Mouse (Mus musculus) kidney, postnatal 0 days (tissue): ENCODE measurements around the gene Myo1f. TPM values are rescaled to one million over a fixed set of nuclear protein-coding genes. Genes with fewer than 3 reads are reported as not detected.

Experiments
- ATAC-seq: fragments of 200-750 bp; cut with Nextera tagmentation; replicated peaks from 2 replicates; pipeline ENCODE4 v1.8.0; 2017; ENCODE audit warnings: low read depth, moderate number of reproducible peaks, moderate TSS enrichment, moderate library complexity; ENCODE audit not compliant: low FRiP score
- DNase-seq: peaks from one replicate; pipeline ENCODE4 v3.0.0-alpha.2; 2016; ENCODE audit warnings: low spot score
- H3K27ac ChIP-seq: fragments of 300-500 bp; sonication (generic); 2 replicates; pipeline ENCODE4 v1.5.1; 2014; ENCODE audit warnings: mild to moderate bottlenecking
- H3K27me3 ChIP-seq: fragments of 300-500 bp; sonication (generic); 2 replicates; pipeline ENCODE4 v1.6.1; 2014; ENCODE audit warnings: low read length, mixed read lengths; ENCODE audit not compliant: insufficient read depth
- H3K36me3 ChIP-seq: fragments of 300-500 bp; sonication (generic); 2 replicates; pipeline ENCODE4 v1.6.1; 2014; ENCODE audit warnings: low read length, mixed read lengths; ENCODE audit not compliant: insufficient read depth
- H3K4me1 ChIP-seq: fragments of 300-500 bp; sonication (generic); replicated peaks from 2 replicates; pipeline ENCODE4 v1.6.1; 2014; ENCODE audit warnings: antibody characterized with exemption, low read length, mixed read lengths; ENCODE audit not compliant: insufficient read depth
- H3K4me2 ChIP-seq: fragments of 300-500 bp; sonication (generic); 2 replicates; pipeline ENCODE4 v1.6.1; 2014; ENCODE audit warnings: mild to moderate bottlenecking, low read length, moderate library complexity, mixed read lengths
- H3K4me3 ChIP-seq: fragments of 300-500 bp; sonication (generic); replicated peaks from 2 replicates; pipeline ENCODE4 v1.5.1; 2014; ENCODE audit warnings: low read depth, low read length
- H3K9ac ChIP-seq: fragments of 300-500 bp; sonication (generic); 2 replicates; pipeline ENCODE4 v1.6.1; 2014; ENCODE audit warnings: low read depth, low read length
- H3K9me3 ChIP-seq: fragments of 300-500 bp; sonication (generic); replicated peaks from 2 replicates; pipeline ENCODE4 v1.6.1; 2016; ENCODE audit warnings: low read length, inconsistent platforms, mixed read lengths
- CTCF ChIP-seq: IDR thresholded peaks from 2 replicates; pipeline ENCODE4 v1.5.1; 2016; ENCODE audit warnings: antibody characterized with exemption, low read depth, mild to moderate bottlenecking, moderate library complexity
- WGBS: fragments of 180-500 bp; shearing (Covaris S2); extraction: QIAGEN DNeasy Blood & Tissue Kit; methylation state at CpG from one replicate; pipeline ENCODE4 v1.1.7; 2014; 5-methylcytosine and 5-hydroxymethylcytosine counted together
- polyA plus RNA-seq: library from polyadenylated mRNA; unstranded; fragments of >200 nt; fragmentation: Nextera tagmentation; extraction: Ambion mirVana; gene quantifications from 2 replicates; pipeline ENCODE4 v1.2.1, GENCODE M21; 2015

The Myo1f gene
- polyA plus RNA-seq, 1 experiment from 2014 or later = 1.5 TPM

DNA sequence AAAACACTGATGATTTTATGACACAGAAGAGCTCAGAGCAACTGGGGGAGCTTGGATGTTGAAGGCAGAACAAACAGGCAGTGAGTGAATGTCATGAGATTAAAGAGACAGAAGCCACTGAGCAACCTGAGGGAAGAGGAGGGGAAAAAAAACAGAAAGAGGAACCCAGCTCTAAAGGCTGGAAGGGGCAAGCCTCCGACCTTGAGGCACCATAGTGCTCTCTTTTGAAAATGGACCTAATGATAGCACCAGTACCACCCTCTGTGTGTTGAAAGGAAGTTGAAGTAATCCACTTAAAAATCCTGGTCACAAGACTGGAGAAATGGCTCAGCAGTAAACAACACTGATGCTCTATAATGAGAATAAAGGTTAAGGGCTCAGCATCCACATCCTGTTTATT is 9.1 kb downstream of the Myo1f start:
- DNase-seq (no peak), ATAC-seq (no peak)
- H3K9ac ChIP-seq = no peak overlapping the region
- no peak for TF ChIP-seq CTCF
- no peak overlapping the region for H3K27ac ChIP-seq
- H3K4me3 ChIP-seq = no peak overlapping the region
- H3K4me2 ChIP-seq = no peak overlapping the region
- H3K36me3 ChIP-seq = no peaks in the 10 kb centered on the region
- no peaks in the 10 kb centered on the region for H3K27me3 ChIP-seq
- H3K9me3 ChIP-seq = no peaks in the 10 kb centered on the region
- WGBS = 44% methylated on average over 1 of the region's 1 CpGs
- no peaks in the 10 kb centered on the region for H3K4me1 ChIP-seq

GRCm38 (mm10) chr17:33566182-33566581 is 10.7 kb downstream of the Myo1f start:
- 51% methylated on average over 2 of the region's 2 CpGs for WGBS
- no peaks in the 10 kb centered on the region for H3K4me1 ChIP-seq
- no peak for TF ChIP-seq CTCF
- ATAC-seq (no peak), DNase-seq (no peak)
- no peak overlapping the region for H3K27ac ChIP-seq
- H3K4me2 ChIP-seq = no peak overlapping the region
- no peak overlapping the region for H3K9ac ChIP-seq
- H3K4me3 ChIP-seq = no peak overlapping the region
- no peaks in the 10 kb centered on the region for H3K27me3 ChIP-seq
- H3K9me3 ChIP-seq = no peaks in the 10 kb centered on the region
- H3K36me3 ChIP-seq = no peaks in the 10 kb centered on the region

GRCm38 (mm10) chr17:33584061-33584460 is 28.6 kb downstream of the Myo1f start:
- WGBS = 73% methylated on average over 4 of the region's 4 CpGs
- H3K4me2 ChIP-seq = no peak overlapping the region
- no peaks in the 10 kb centered on the region for H3K27me3 ChIP-seq
- no peak for TF ChIP-seq CTCF
- DNase-seq (no peak), ATAC-seq (no peak)
- no peaks in the 10 kb centered on the region for H3K4me1 ChIP-seq
- H3K9me3 ChIP-seq = no peaks in the 10 kb centered on the region
- no peak overlapping the region for H3K9ac ChIP-seq
- no peak overlapping the region for H3K4me3 ChIP-seq
- H3K27ac ChIP-seq = no peak overlapping the region
- no peaks in the 10 kb centered on the region for H3K36me3 ChIP-seq

DNA sequence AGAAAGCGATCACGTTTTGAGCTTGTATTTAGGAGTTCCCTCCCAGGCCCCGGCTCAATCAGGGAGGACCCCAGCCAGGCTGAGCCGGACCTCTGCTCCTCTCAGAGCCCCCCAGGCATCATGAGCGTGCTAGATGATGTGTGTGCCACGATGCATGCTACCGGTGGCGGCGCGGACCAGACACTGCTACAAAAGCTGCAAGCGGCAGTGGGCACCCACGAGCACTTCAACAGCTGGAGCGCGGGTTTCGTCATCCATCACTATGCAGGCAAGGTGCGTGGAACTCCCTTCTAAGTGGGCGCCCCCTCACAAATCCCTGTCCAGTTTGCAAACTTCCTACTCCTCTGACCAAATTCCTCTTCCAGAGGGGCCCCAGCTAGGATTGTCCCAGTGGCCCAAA is 30.5 kb downstream of the Myo1f start:
- Histone ChIP-seq H3K36me3 (no peaks in the 10 kb centered on the region), H3K4me2 (no peak overlapping the region), H3K9me3 (no peaks in the 10 kb centered on the region), H3K27me3 (no peaks in the 10 kb centered on the region), H3K4me3 (no peak overlapping the region), H3K9ac (no peak overlapping the region), H3K27ac (no peak overlapping the region), H3K4me1 (no peaks in the 10 kb centered on the region)
- no peak for TF ChIP-seq CTCF
- DNase-seq (no peak), ATAC-seq (no peak)
- WGBS = 63% methylated on average over 17 of the region's 17 CpGs

- Histone ChIP-seq H3K36me3 (no peaks in the 10 kb centered on the region), H3K4me2 (no peak overlapping the region), H3K27ac (no peak overlapping the region), H3K9ac (no peak overlapping the region), H3K9me3 (no peaks in the 10 kb centered on the region), H3K27me3 (no peaks in the 10 kb centered on the region), H3K4me1 (no peaks in the 10 kb centered on the region), H3K4me3 (no peak overlapping the region)
- TF ChIP-seq CTCF = peak; percentile 26; the same call in 1 of the 2 replicates
- DNase-seq (no peak), ATAC-seq (no peak)
These were observed 41.8 kb downstream of the Myo1f start for GRCm38 (mm10) chr17:33597271-33597670.

GRCm38 (mm10) chr17:33598506-33598905 is 43.0 kb downstream of the Myo1f start:
- 85% methylated on average over 5 of the region's 5 CpGs for WGBS
- ATAC-seq = no peak

DNA sequence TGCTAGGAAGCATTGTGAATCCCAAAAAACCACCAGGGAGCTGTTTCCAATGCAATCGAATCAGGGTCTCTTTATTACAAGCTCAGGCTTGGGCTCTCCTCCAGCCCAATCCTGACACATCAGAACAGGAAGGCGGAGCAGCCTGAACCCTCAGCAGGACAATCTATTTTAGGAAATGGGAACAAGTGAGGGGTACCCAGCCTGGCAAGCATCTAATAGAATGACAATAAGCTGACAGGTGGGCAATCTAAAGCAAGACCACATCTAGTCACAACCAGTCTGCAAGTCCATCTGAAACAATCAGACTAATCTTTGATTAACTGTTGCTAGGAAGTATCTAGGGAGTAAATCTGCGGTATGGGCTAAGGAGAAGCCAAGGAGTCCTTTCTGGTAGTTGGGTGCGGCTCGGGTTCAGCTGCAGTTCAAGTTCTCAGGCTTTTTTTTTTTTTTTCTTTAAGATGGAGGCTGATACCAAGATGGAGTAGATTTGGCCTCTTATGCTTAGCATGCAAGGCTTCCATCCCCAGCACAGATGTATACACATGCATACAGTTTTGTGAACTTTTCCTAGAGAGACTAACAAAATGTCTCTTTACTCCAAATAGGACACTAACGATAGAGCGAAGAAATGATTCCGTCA is 44.4 kb downstream of the Myo1f start:
- ATAC-seq (no peak), DNase-seq (no peak)
- 81% methylated on average over 8 of the region's 8 CpGs for WGBS
- no peak for TF ChIP-seq CTCF
- H3K4me1 ChIP-seq = no peaks in the 10 kb centered on the region
- no peak overlapping the region for H3K27ac ChIP-seq
- no peak overlapping the region for H3K9ac ChIP-seq
- no peak overlapping the region for H3K4me3 ChIP-seq
- no peaks in the 10 kb centered on the region for H3K9me3 ChIP-seq
- H3K36me3 ChIP-seq = no peaks in the 10 kb centered on the region
- H3K4me2 ChIP-seq = no peak overlapping the region
- no peaks in the 10 kb centered on the region for H3K27me3 ChIP-seq

More at GRCm38 (mm10) chr17:33598506-33598905, 43.0 kb downstream of the Myo1f start:
- H3K4me1 ChIP-seq = no peaks in the 10 kb centered on the region
- no peaks in the 10 kb centered on the region for H3K27me3 ChIP-seq
- TF ChIP-seq CTCF = no peak
- no peaks in the 10 kb centered on the region for H3K9me3 ChIP-seq
- H3K9ac ChIP-seq = no peak overlapping the region
- DNase-seq = no peak
- H3K27ac ChIP-seq = no peak overlapping the region
- H3K36me3 ChIP-seq = no peaks in the 10 kb centered on the region
- no peak overlapping the region for H3K4me2 ChIP-seq
- no peak overlapping the region for H3K4me3 ChIP-seq
